Mouse (Mus musculus) fibroblast of lung, adult 2 months (primary cell): ENCODE results near the gene Cntfr.

ENCODE experiments used
- DNase-seq: peaks from one replicate; pipeline ENCODE4 v3.0.0-alpha.2; 2011; ENCODE audit warnings: low read depth

Gene Cntfr

GRCm38 (mm10) chr4:41612166-41612565 lies 84.7 kb downstream of the Cntfr start:
- DNase-seq, result no peak

GRCm38 (mm10) chr4:41610594-41610980 lies 86.3 kb downstream of the Cntfr start:
- DNase-seq, result no peak

DNA sequence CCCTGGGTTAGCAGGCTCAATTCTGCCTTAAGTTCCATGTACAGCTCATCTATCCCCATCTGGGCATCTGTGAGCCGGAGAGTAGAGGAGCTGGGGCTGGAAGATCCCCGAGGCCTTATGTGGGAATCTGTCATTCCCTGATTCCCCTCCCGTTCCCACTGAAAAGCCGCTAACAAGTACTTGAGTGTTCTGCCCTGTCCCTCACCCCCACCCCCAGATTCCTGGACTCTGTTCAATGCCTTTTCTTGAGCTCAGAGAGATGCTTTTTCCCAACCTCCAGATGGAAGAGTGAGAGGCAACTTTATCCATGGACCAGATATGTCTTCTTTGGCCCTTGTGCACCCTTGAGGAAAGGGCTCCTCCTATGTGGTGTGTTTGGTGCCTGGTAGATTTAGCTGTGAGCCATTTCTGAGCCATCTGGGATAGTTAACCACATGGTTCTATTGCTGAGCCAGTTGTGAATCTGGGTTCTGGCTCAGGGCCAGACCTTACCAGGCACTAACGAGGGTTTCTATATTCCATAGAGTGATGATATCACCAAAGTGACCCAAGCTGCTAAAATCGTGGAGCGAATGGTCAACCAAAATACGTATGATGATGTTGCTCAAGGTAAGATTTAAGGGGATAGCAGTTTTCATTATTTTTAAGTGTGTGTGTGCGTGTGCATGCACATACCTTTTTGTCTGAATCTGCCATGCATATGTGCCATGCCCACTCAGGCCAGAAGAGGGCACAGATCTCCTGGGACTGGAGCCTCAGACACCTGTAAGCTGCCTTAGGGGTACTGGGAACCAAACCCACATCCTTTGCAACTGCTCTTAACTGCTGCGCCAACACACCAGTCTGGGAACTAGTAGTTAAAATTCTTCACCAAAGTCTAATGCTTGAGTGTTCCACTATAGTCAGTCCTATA lies 87.0 kb downstream of the Cntfr start:
- no peak for DNase-seq
